Mouse (Mus musculus) lung, adult 2 months (tissue): Measurements from ENCODE around the gene Gadl1.

Experiments used
- CTCF ChIP-seq: fragments of 200-500 bp; IDR thresholded peaks from 2 replicates; pipeline ENCODE4 v1.5.1; 2011; ENCODE audit warnings: mild to moderate bottlenecking, low read length, control low read depth; ENCODE audit not compliant: insufficient read depth
- POLR2A ChIP-seq: fragments of 200-500 bp; IDR thresholded peaks from 2 replicates; pipeline ENCODE4 v1.6.1; 2011; ENCODE audit warnings: low read depth, mild to moderate bottlenecking, control low read depth, low read length, borderline replicate concordance; ENCODE audit errors: extremely low read depth

DNA sequence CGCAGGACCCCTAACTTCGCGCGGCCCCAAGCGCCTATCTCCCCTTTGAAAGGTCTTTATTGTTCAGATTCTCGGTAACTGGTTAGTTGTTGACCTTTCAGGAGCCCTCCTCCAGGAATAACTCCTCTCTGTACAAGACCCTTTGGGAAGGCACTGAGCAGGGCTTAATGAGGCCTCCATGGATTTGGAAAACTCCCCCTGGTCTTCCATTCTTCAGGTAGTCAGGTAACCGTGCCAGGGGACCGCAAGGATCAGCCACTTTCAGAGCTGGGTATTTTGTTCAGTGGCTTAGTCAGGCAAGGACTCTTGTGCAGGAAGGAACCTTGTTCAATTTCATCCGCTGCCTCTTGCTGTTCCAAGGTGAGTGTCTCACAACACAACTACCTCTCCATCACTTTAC lies at the start of gene Gadl1:
- no peak for TF ChIP-seq CTCF
- no peak for TF ChIP-seq POLR2A
